Mouse (Mus musculus): ENCODE data around the gene Flt4.
A peak's percentile ranks its signal among the peaks of the same experiment; 100 is the strongest.

Gene Flt4

GRCm38 (mm10) chr11:49650113-49650993 is 41.3 kb downstream of the Flt4 start:
- peak; percentile 38 to 66 for DNase-seq

- no peak for DNase-seq
These were observed 42.1 kb downstream of the Flt4 start for GRCm38 (mm10) chr11:49650994-49651761.

- no peak for DNase-seq
These were observed 42.8 kb downstream of the Flt4 start for GRCm38 (mm10) chr11:49651762-49652322.

DNA sequence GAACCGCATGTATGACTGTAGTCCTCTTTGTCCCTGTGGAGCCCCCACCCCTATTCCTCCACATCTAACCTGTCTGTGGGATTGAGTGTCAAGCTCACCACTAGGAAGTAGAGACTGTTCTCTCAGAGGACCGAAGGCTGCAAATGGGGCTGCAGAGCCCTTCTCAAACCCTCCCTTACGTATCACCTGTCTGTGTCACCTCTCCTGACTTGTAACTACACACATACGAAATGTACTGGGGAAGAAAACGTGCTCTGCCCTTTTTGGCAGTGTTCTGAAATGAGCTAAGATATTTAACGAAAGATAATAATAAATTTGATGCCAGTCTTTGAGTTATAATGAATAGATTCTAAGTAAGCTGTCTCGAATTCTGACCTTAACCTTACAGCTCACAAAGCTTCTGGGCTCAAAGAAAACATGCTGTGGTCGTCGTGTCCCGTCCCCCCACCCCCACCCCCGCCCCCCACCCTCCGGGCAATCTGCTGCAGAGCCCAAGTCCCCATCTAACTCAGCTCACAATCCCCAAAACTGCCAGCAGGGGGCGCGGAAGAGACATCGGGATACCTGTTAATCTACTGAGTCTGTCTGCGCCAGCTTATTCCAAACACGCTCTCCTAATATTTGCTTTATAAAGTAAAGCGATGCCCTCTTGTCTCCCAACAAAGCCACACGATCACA is 43.5 kb downstream of the Flt4 start:
- DNase-seq: peak; percentile 94 to 97

DNA sequence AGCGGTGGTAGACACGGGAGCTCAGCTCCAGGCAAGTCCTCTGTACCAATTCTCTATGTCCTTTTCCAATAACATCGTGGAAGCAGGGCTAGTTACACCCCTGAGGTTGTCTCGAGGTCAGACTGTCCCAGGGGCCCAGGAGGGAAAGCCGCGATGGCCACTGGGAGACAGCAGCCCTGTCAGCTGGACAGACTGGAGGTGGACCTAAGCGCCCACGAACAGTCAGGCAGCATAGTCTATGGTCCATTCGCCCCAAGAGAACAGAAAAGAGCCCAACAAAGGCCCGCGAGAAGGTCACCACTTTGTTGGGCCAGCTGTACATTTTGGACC is 44.0 kb downstream of the Flt4 start:
- DNase-seq: no peak

GRCm38 (mm10) chr11:49654651-49655050 is 45.6 kb downstream of the Flt4 start:
- DNase-seq: no peak

DNA sequence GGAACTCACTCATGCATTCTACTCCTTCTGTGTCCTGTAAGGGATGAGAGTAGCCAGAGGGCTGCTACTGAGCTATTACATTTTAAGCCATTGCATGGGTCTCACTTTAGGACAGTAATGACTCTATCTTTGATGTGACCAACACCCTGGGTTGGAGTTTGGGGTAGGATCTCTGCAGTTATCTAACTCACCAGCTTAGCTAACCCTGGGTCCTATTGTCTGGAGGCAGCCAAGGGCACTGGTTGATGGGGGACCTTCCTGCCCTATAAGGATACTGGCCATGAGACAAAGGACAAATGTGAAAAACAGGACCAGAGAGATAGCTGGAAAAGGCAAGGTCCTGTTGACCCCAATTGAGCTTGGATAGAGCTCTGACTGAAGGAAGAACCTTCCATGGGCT is 46.4 kb downstream of the Flt4 start:
- no peak for DNase-seq

GRCm38 (mm10) chr11:49658065-49658464 is 49.0 kb downstream of the Flt4 start:
- no peak for DNase-seq

GRCm38 (mm10) chr11:49658791-49659469 is 49.9 kb downstream of the Flt4 start:
- DNase-seq: no peak

- no peak for DNase-seq
These were observed 50.4 kb downstream of the Flt4 start for GRCm38 (mm10) chr11:49659470-49659799.

GRCm38 (mm10) chr11:49662292-49662780 is 53.3 kb downstream of the Flt4 start:
- no peak for DNase-seq

DNA sequence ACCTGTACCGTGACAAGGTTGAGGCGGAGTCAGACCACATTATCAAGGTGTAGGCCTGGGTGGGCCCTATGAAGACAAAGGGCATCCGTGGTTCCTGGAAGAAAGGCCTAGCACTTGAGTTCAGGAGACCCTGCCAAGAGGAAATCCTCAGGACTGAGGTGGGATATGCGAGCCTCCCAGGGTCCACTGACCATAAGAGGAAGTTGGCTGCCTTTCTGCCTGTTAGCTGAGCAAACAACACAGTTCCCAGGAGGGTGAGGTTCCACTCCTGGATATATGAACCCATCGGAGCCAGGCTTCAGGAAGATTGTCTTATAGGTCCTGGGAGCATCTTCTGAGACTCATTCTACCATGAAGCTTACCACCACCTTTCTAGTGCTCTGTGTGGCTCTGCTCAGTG is 54.2 kb downstream of the Flt4 start, which contains the start of gene Scgb3a1:
TSS of gene Scgb3a1 (plus strand) at position 301 of the 400 bp plus-strand sequence.
- no peak for DNase-seq

GRCm38 (mm10) chr11:49664262-49665140 is 55.4 kb downstream of the Flt4 start:
- DNase-seq: no peak

- no peak for DNase-seq
These were observed 56.4 kb downstream of the Flt4 start for GRCm38 (mm10) chr11:49665462-49665861.

- no peak for DNase-seq
These were observed 64.4 kb downstream of the Flt4 start for GRCm38 (mm10) chr11:49673433-49673832.

GRCm38 (mm10) chr11:49684237-49684973 is 75.3 kb downstream of the Flt4 start:
- no peak for DNase-seq

DNA sequence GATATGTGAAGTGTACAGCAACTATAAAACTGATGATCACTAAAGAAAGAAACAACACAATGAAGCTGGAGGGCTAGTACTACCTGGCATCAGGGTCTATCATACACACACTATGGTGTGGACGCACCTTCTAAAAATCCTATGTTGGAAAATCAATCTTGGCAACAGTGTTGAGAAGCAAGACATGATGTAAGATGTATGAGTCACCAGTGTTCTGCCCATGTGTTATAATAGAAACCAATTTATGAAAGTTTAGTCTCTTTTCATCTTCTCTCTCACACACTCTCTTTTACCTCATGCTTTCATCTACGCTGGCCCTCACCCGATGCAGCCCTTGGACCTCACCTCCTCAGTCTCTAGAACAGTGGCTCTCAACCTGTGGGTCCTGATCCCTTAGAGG is 86.0 kb downstream of the Flt4 start:
- DNase-seq: no peak

- no peak for DNase-seq
These were observed 86.6 kb downstream of the Flt4 start for GRCm38 (mm10) chr11:49695695-49696094.

- DNase-seq: no peak
These were observed 87.4 kb downstream of the Flt4 start for GRCm38 (mm10) chr11:49696472-49696871.

DNA sequence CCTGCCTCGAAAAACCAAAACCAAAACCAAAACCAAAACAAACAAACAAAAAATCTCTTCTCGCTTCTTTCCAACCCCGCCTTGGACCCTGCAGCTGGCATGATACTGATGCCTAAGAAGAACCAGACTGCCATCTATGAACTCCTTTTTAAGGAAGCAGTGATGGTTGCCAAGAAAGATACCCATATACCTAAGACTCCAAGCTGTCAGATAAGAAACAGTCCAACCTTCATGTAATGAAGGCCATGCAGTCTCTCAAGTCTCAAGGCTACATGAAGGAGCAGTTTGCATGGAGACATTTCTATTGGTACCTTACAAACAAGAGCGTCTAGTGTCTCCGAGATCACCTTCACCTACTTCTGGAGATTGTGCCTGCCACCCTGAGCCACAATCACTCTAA is 88.7 kb downstream of the Flt4 start:
- DNase-seq: no peak

DNA sequence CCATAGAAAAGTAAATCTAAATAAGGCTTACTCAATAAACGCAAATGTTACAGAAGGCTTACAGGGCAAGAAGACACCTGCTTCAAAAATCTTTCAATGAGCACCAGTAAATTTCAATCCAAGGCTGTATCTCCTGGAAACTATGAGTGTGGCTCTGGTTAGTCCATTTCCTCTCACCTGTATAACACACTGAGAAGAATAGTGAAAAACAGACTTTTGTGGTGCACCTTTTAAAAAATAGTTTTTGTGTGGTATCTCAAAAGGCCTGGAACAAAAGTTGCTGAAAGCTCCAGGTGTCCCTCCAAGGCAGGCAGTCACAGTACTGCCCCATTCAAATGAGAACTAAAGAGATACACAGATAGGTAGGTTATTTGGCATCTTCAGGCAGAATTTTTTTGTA is 90.0 kb downstream of the Flt4 start:
- DNase-seq: no peak
